Mouse (Mus musculus) megakaryocyte, embryonic 14.5 days (primary cell): ENCODE measurements around the gene Txnrd2.

ENCODE experiments used
- FLI1 ChIP-seq: IDR thresholded peaks from 2 replicates; pipeline ENCODE4 v1.6.1; 2012; ENCODE audit warnings: low read length, inconsistent platforms, mixed read lengths
- GATA1 ChIP-seq: IDR thresholded peaks from 3 replicates; pipeline ENCODE4 v1.6.1; 2012; ENCODE audit warnings: mixed read lengths, low read length, inconsistent platforms, borderline replicate concordance

DNA sequence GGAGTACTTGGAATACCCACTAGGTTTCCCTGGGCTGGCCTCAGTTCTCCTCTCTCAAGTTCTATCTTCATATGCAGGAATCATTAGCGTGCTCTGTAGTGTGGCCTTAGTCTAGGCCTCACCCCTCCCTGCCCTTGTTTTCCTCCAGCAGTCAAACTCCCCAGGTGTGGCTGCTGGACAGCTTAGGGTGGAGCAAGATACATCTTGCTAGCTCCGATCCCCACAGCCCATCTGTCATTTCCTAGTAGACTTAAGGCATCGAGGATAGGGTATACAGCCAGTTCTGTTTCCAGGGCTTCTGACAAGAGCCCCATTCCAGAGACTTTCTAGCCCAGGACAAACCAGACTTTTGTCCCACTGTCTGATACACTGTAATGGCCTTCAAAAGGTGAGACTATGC lies 34.5 kb upstream of the Txnrd2 start:
- no peak for TF ChIP-seq FLI1
- no peak for TF ChIP-seq GATA1
